Mouse (Mus musculus) forebrain, embryonic 16.5 days (tissue): ENCODE measurements around the gene Nomo1. TPM values are rescaled to one million over a fixed set of nuclear protein-coding genes. Genes with fewer than 3 reads are reported as not detected.

Experiments
- polyA plus RNA-seq: library from polyadenylated mRNA; unstranded; fragments of >200 nt; fragmentation: Nextera tagmentation; extraction: Ambion mirVana; gene quantifications from 2 replicates; pipeline ENCODE4 v1.2.1, GENCODE M21; 2015

Gene Nomo1
- polyA plus RNA-seq, 1 experiment from 2014 or later: 47.1 TPM

Other genes starting within 250 kb of the Nomo1 start
- 18.9 and 26.4 TPM in 2 replicates for gene Lmtk3, start 250.0 kb upstream of the Nomo1 start, polyA plus RNA-seq
- gene Sult2b1, start 249.0 kb upstream of the Nomo1 start, polyA plus RNA-seq: 5.5 and 7.1 TPM in 2 replicates
- 327 and 379 TPM in 2 replicates for gene Cyth2, start 219.1 kb upstream of the Nomo1 start, polyA plus RNA-seq
- gene Kcnj14, start 208.9 kb upstream of the Nomo1 start, polyA plus RNA-seq: 0.85 and 1.1 TPM in 2 replicates
- gene Grwd1, start 202.8 kb upstream of the Nomo1 start, polyA plus RNA-seq: 45.3 and 46.1 TPM in 2 replicates
- 41.8 TPM in 2 replicates for gene Kdelr1, start 160.9 kb upstream of the Nomo1 start, polyA plus RNA-seq
- 0.56 and 1.5 TPM in 2 replicates for gene Grin2d, start 155.3 kb upstream of the Nomo1 start, polyA plus RNA-seq
- gene Syngr4, start 137.0 kb upstream of the Nomo1 start, polyA plus RNA-seq: 0.63 TPM in 1 of 2 replicates, not detected in the other
- gene Tmem143, start 136.8 kb upstream of the Nomo1 start, polyA plus RNA-seq: 5.7 and 6.0 TPM in 2 replicates
- gene Emp3, start 112.3 kb upstream of the Nomo1 start, polyA plus RNA-seq: 19.2 and 21.6 TPM in 2 replicates
- gene Ccdc114, start 109.6 kb upstream of the Nomo1 start, polyA plus RNA-seq: 3.1 and 4.6 TPM in 2 replicates
- 0.47 and 0.86 TPM in 2 replicates for gene Abcc6, start 3.4 kb upstream of the Nomo1 start, polyA plus RNA-seq
- gene Kcnj11, start 67.1 kb downstream of the Nomo1 start, polyA plus RNA-seq: 5.7 and 6.0 TPM in 2 replicates
- gene Abcc8, start 146.3 kb downstream of the Nomo1 start, polyA plus RNA-seq: 33.2 and 34.3 TPM in 2 replicates
- 1.2 and 2.5 TPM in 2 replicates for gene Ush1c, start 204.8 kb downstream of the Nomo1 start, polyA plus RNA-seq
- gene Otog, start 207.3 kb downstream of the Nomo1 start, polyA plus RNA-seq: not detected in 2 replicates